ENCODE assay signal across 41 mouse cellular contexts in the genomic region with DNA sequence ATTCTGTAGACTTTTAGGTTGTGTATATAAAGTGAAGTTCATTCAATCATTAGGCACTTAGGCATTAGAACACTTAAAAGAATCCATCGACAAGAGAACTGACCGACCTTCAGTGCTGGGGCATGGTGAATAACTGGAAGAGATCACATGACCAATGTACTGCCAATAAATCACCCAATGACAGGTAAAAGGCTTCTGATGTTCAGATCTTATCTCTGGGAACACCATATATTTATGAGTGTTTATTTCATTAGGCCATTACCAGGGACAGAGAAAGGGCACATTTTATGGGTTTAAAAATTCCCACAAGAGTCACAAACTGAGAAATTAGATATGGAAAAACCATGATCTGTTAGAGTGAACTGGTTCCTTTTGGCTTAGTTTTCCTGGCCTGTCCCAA. TPM values are rescaled to one million over a fixed set of nuclear protein-coding genes. Genes with fewer than 3 reads are reported as not detected.
DNase-seq lines count a peak whose midpoint lies in the region; ATAC-seq lines count a peak whose summit lies in the region.
"Had no signal": no experiment of that assay in that cellular context is flagged by ENCODE, and none has a peak within 500 bp of the region (broad histone marks: within the 10 kb centered on the region; RNA-seq: fewer than 3 reads in every experiment).

No protein-coding gene starts in this region.

- no peak overlapping the region for H3K4me3 ChIP-seq in heart, embryonic 11.5 days (ENCODE audit: low read depth, low read length)
- no peak overlapping the region for H3K4me3 ChIP-seq in intestine, embryonic 16.5 days (ENCODE audit: low read length)
- H3K4me3 ChIP-seq: embryonic facial prominence, embryonic 13.5 days; forebrain, embryonic 10.5 days; forebrain, embryonic 15.5 days; hindbrain, embryonic 12.5 days; limb, embryonic 10.5 days; limb, embryonic 15.5 days; liver, embryonic 13.5 days had no signal

- no peak for ATAC-seq in heart, embryonic 11.5 days (replicated peaks; ENCODE audit: insufficient number of reproducible peaks, low FRiP score, low TSS enrichment)
- ATAC-seq in intestine, embryonic 16.5 days: peak; percentile 44; the same call in 1 of the 2 replicates
- ATAC-seq: activated CD4-positive, CD25-positive, alpha-beta regulatory T cell, adult 4 months; forebrain, embryonic 15.5 days had no signal

- H3K4me2 ChIP-seq in heart, embryonic 11.5 days: no peak overlapping the region
- no peak overlapping the region for H3K4me2 ChIP-seq in intestine, embryonic 16.5 days (ENCODE audit: low read depth, low read length)
- H3K4me2 ChIP-seq: embryonic facial prominence, embryonic 13.5 days; forebrain, embryonic 15.5 days; hindbrain, embryonic 12.5 days; limb, embryonic 15.5 days; liver, embryonic 13.5 days had no signal

- H3K9ac ChIP-seq in heart, embryonic 11.5 days (ENCODE audit: low read depth, low read length): no peak overlapping the region
- no peak overlapping the region for H3K9ac ChIP-seq in intestine, embryonic 16.5 days (ENCODE audit: low read depth, low read length)
- H3K9ac ChIP-seq: embryonic facial prominence, embryonic 13.5 days; forebrain, embryonic 15.5 days; hindbrain, embryonic 12.5 days; limb, embryonic 15.5 days; liver, embryonic 13.5 days had no signal

- no peaks in the 10 kb centered on the region for H3K9me3 ChIP-seq in heart, embryonic 11.5 days (replicated peaks; ENCODE audit: control insufficient read depth, low read length)
- H3K9me3 ChIP-seq in intestine, embryonic 16.5 days (ENCODE audit: control insufficient read depth, low read length): no peaks in the 10 kb centered on the region
- H3K9me3 ChIP-seq: embryonic facial prominence, embryonic 13.5 days; forebrain, embryonic 10.5 days; forebrain, embryonic 15.5 days; hindbrain, embryonic 12.5 days; limb, embryonic 10.5 days; limb, embryonic 15.5 days; liver, embryonic 13.5 days had no signal

- H3K27me3 ChIP-seq in heart, embryonic 11.5 days (ENCODE audit: control insufficient read depth, insufficient read depth, low read length): no peaks in the 10 kb centered on the region
- H3K27me3 ChIP-seq in intestine, embryonic 16.5 days (replicated peaks; ENCODE audit: control insufficient read depth, insufficient read depth, low read length): no peaks in the 10 kb centered on the region
- H3K27me3 ChIP-seq: CH12.LX; embryonic facial prominence, embryonic 13.5 days; forebrain, embryonic 15.5 days; hindbrain, embryonic 12.5 days; limb, embryonic 15.5 days; liver, embryonic 13.5 days had no signal

- H3K36me3 ChIP-seq in heart, embryonic 11.5 days (ENCODE audit: control insufficient read depth, insufficient read depth, low read length): no peaks in the 10 kb centered on the region
- no peaks in the 10 kb centered on the region for H3K36me3 ChIP-seq in intestine, embryonic 16.5 days (ENCODE audit: control insufficient read depth, insufficient read depth, low read length)
- H3K36me3 ChIP-seq: embryonic facial prominence, embryonic 13.5 days; forebrain, embryonic 10.5 days; forebrain, embryonic 15.5 days; hindbrain, embryonic 12.5 days; limb, embryonic 10.5 days; limb, embryonic 15.5 days; liver, embryonic 13.5 days had no signal

- H3K4me1 ChIP-seq in heart, embryonic 11.5 days (ENCODE audit: control insufficient read depth, insufficient read depth, low read length): no peaks in the 10 kb centered on the region
- H3K4me1 ChIP-seq in intestine, embryonic 16.5 days (ENCODE audit: control insufficient read depth, insufficient read depth, low read length): peaks cover 8% of the 10 kb centered on the region
- H3K4me1 ChIP-seq: embryonic facial prominence, embryonic 13.5 days; forebrain, embryonic 10.5 days; forebrain, embryonic 15.5 days; hindbrain, embryonic 12.5 days; limb, embryonic 15.5 days; liver, embryonic 13.5 days had no signal

- intact Hi-C loops in heart, postnatal 36 days (cut with DNase I): no loop called here

- H3K27ac ChIP-seq in heart, embryonic 11.5 days (ENCODE audit: low read depth, low read length): 0 out of 2 replicates have a peak overlapping the region, but pooled peaks have one; percentile 22
- no peak overlapping the region for H3K27ac ChIP-seq in intestine, embryonic 16.5 days (ENCODE audit: low read length)
- H3K27ac ChIP-seq: embryonic facial prominence, embryonic 13.5 days; forebrain, embryonic 10.5 days; forebrain, embryonic 15.5 days; hindbrain, embryonic 12.5 days; limb, embryonic 10.5 days; limb, embryonic 15.5 days; liver, embryonic 13.5 days; macrophage had no signal

- no peak for DNase-seq in heart, postnatal 36 days
- DNase-seq in kidney, adult 9 months: peak; percentile 19
- DNase-seq in kidney, postnatal 25 days: no peak
- peak; percentile 37 for DNase-seq in kidney, postnatal 14 days
- DNase-seq in kidney, adult 8-10 months: no peak
- DNase-seq: adrenal gland, adult 2 months; adrenal gland, postnatal 36 days; cerebellum, adult 18-20 months; cerebellum, postnatal 10 days; gastrocnemius, postnatal 25 days; heart, adult 18-20 months; heart, postnatal 14 days; layer of hippocampus, adult 9-11 months; liver, embryonic 13.5 days; lung, adult 2 months; midbrain, embryonic 14.5 days; thymus, postnatal 14 days had no signal

- 71% methylated on average over 2 of the region's 2 CpGs for WGBS in heart, embryonic 11.5 days (ENCODE audit: insufficient replicate concordance)
- WGBS in intestine, embryonic 16.5 days: 35% methylated on average over 2 of the region's 2 CpGs

RNA-seq across cellular contexts. Expression of a gene that starts 49.7 kb away (rescaled TPM):
- not detected in 2 replicates for polyA plus RNA-seq in heart, embryonic 11.5 days (2014; fragmentation: Nextera tagmentation; extraction: Ambion mirVana)
- not detected for total RNA-seq in heart, postnatal 36 days (2021)
- not detected in 2 replicates for polyA plus RNA-seq in intestine, embryonic 16.5 days (2015; fragmentation: Nextera tagmentation; extraction: Ambion mirVana)
- total RNA-seq: adrenal gland, adult 2 months; adrenal gland, postnatal 36 days; CH12.LX; common myeloid progenitor, adult 5-6 weeks; ES-E14; gastrocnemius, adult 18-20 months; gastrocnemius, postnatal 25 days; heart, adult 18-20 months; heart, postnatal 14 days; left cerebral cortex, postnatal 10 days; megakaryocyte-erythroid progenitor cell, adult 5-6 weeks; monocyte, adult 5-6 weeks had no signal
- polyA plus RNA-seq: activated CD4-positive, CD25-positive, alpha-beta regulatory T cell, adult 4 months; adrenal gland, adult 2 months; brain, embryonic 14.5 days; C2C12; embryonic facial prominence, embryonic 13.5 days; forebrain, embryonic 10.5 days; forebrain, embryonic 15.5 days; frontal cortex, adult 2 months; heart, embryonic 14.5 days; hindbrain, embryonic 12.5 days; limb, embryonic 10.5 days; limb, embryonic 15.5 days; liver, embryonic 13.5 days; lung, adult 2 months; macrophage; midbrain, embryonic 14.5 days; neural tube, embryonic 14.5 days; stomach, embryonic 14.5 days; urinary bladder, adult 2 months had no signal

Comparison
In these comparisons a context has a peak if more than half of its experiments do, and no peak if none do; other contexts are left out.
1. DNase-seq: peak in kidney, adult 9 months (single experiment) and kidney, postnatal 14 days (single experiment); none in heart, postnatal 36 days (0 of 2), kidney, postnatal 25 days (0 of 2) and kidney, adult 8-10 months (0 of 2).